ENCODE assay signal across 23 mouse cellular contexts in genomic region chr4:94343331-94343730, GRCm38 (mm10).
A peak's percentile ranks its signal among the peaks of the same experiment; 100 is the strongest.
DNase-seq lines count a peak whose midpoint lies in the region; ATAC-seq and TF ChIP-seq lines count a peak whose summit lies in the region.
"Had no signal": no experiment of that assay in that cellular context is flagged by ENCODE, and none has a peak within 500 bp of the region (broad histone marks: within the 10 kb centered on the region; RNA-seq: fewer than 3 reads in every experiment).

No protein-coding gene starts in this region.

- no peak overlapping the region for H3K4me3 ChIP-seq in forebrain, postnatal 0 days (ENCODE audit: low read depth, low read length)
- H3K4me3 ChIP-seq in forebrain, embryonic 13.5 days: no peak overlapping the region
- H3K4me3 ChIP-seq: embryonic facial prominence, embryonic 13.5 days; heart, embryonic 10.5 days; hindbrain, embryonic 12.5 days had no signal

- ATAC-seq in forebrain, postnatal 0 days: peak; percentile 32; the same call in 1 of the 2 replicates
- ATAC-seq in forebrain, embryonic 13.5 days: no peak
- ATAC-seq: activated CD4-positive, CD25-positive, alpha-beta regulatory T cell, adult 4 months; hindbrain, embryonic 16.5 days; inflammation-experienced regulatory T-cells, adult 6 months; intestine, postnatal 0 days had no signal

- H3K4me1 ChIP-seq in forebrain, postnatal 0 days (ENCODE audit: insufficient read depth): no peaks in the 10 kb centered on the region
- H3K4me1 ChIP-seq in forebrain, embryonic 13.5 days: no peaks in the 10 kb centered on the region
- H3K4me1 ChIP-seq: embryonic facial prominence, embryonic 13.5 days; heart, embryonic 10.5 days; hindbrain, embryonic 12.5 days had no signal

- peak; percentile 37 for DNase-seq in forebrain, postnatal 0 days
- DNase-seq in MN1 (ENCODE audit: low spot score): peak; percentile 26
- DNase-seq in brain, embryonic 14.5 days (ENCODE audit: low read depth): peak; percentile 18
- peak; percentile 33 for DNase-seq in telencephalon, adult 2 months (ENCODE audit: low read depth, low spot score)
- DNase-seq in gastrocnemius, adult 8-10 months (ENCODE audit: low spot score in 2 of 2): no peak
- no peak for DNase-seq in cerebellum, adult 9-10 months
- DNase-seq: adrenal gland, adult 2 months; adrenal gland, postnatal 25 days; cerebellum, adult 11 months; cerebellum, adult 9-11 months; cerebellum, postnatal 36 days; gastrocnemius, postnatal 10 days; heart, adult 18-20 months; heart, postnatal 10 days; heart, postnatal 4 days had no signal

- H3K27ac ChIP-seq in forebrain, postnatal 0 days (ENCODE audit: low read depth, low read length): no peak overlapping the region
- no peak overlapping the region for H3K27ac ChIP-seq in forebrain, embryonic 13.5 days
- H3K27ac ChIP-seq: embryonic facial prominence, embryonic 13.5 days; heart, embryonic 10.5 days; hindbrain, embryonic 12.5 days had no signal

- H3K36me3 ChIP-seq in forebrain, postnatal 0 days (ENCODE audit: insufficient read depth): no peaks in the 10 kb centered on the region
- H3K36me3 ChIP-seq in forebrain, embryonic 13.5 days (ENCODE audit: poor library complexity, severe bottlenecking): no peaks in the 10 kb centered on the region
- H3K36me3 ChIP-seq: embryonic facial prominence, embryonic 13.5 days; heart, embryonic 10.5 days; hindbrain, embryonic 12.5 days had no signal

- H3K27me3 ChIP-seq in forebrain, postnatal 0 days (ENCODE audit: insufficient read depth, low read length): no peaks in the 10 kb centered on the region
- no peaks in the 10 kb centered on the region for H3K27me3 ChIP-seq in forebrain, embryonic 13.5 days
- H3K27me3 ChIP-seq: embryonic facial prominence, embryonic 13.5 days; hindbrain, embryonic 12.5 days had no signal

- TF ChIP-seq POLR2A in brain, embryonic 14.5 days (IDR thresholded peaks at IDR 0.05; ENCODE audit: borderline replicate concordance, extremely low read depth, insufficient read depth, insufficient read length, poor library complexity, severe bottlenecking): no peak

- no peak overlapping the region for H3K9ac ChIP-seq in forebrain, postnatal 0 days
- H3K9ac ChIP-seq in forebrain, embryonic 13.5 days: no peak overlapping the region
- H3K9ac ChIP-seq: embryonic facial prominence, embryonic 13.5 days; hindbrain, embryonic 12.5 days had no signal

- no peaks in the 10 kb centered on the region for H3K9me3 ChIP-seq in forebrain, postnatal 0 days (ENCODE audit: low read length)
- H3K9me3 ChIP-seq in forebrain, embryonic 13.5 days (replicated peaks): no peaks in the 10 kb centered on the region
- H3K9me3 ChIP-seq: embryonic facial prominence, embryonic 13.5 days; heart, embryonic 10.5 days; hindbrain, embryonic 12.5 days had no signal

- H3K4me2 ChIP-seq in forebrain, postnatal 0 days (ENCODE audit: low read depth): no peak overlapping the region
- H3K4me2 ChIP-seq in forebrain, embryonic 13.5 days: no peak overlapping the region
- H3K4me2 ChIP-seq: embryonic facial prominence, embryonic 13.5 days; hindbrain, embryonic 12.5 days had no signal

- TF ChIP-seq CTCF in forebrain, postnatal 0 days (IDR thresholded peaks at IDR 0.05; ENCODE audit: low read depth): no peak
- no peak for TF ChIP-seq CTCF in brain, embryonic 14.5 days (IDR thresholded peaks at IDR 0.05; ENCODE audit: borderline replicate concordance, extremely low read depth, insufficient read depth, insufficient read length)

Comparison
In these comparisons a context has a peak if more than half of its experiments do, and no peak if none do; other contexts are left out.
1. DNase-seq: peak in forebrain, postnatal 0 days (single experiment), MN1 (single experiment), brain, embryonic 14.5 days (single experiment) and telencephalon, adult 2 months (single experiment); none in gastrocnemius, adult 8-10 months (0 of 2) and cerebellum, adult 9-10 months (single experiment).